Mouse (Mus musculus): Measurements from ENCODE around the gene Smad9. TPM values are rescaled to one million over a fixed set of nuclear protein-coding genes. Genes with fewer than 3 reads are reported as not detected.
A peak's percentile ranks its signal among the peaks of the same experiment; 100 is the strongest.

Gene Smad9
- polyA plus RNA-seq (2014; fragmentation: Nextera tagmentation; extraction: Ambion mirVana): 0.37 and 0.52 TPM in 2 replicates

DNA sequence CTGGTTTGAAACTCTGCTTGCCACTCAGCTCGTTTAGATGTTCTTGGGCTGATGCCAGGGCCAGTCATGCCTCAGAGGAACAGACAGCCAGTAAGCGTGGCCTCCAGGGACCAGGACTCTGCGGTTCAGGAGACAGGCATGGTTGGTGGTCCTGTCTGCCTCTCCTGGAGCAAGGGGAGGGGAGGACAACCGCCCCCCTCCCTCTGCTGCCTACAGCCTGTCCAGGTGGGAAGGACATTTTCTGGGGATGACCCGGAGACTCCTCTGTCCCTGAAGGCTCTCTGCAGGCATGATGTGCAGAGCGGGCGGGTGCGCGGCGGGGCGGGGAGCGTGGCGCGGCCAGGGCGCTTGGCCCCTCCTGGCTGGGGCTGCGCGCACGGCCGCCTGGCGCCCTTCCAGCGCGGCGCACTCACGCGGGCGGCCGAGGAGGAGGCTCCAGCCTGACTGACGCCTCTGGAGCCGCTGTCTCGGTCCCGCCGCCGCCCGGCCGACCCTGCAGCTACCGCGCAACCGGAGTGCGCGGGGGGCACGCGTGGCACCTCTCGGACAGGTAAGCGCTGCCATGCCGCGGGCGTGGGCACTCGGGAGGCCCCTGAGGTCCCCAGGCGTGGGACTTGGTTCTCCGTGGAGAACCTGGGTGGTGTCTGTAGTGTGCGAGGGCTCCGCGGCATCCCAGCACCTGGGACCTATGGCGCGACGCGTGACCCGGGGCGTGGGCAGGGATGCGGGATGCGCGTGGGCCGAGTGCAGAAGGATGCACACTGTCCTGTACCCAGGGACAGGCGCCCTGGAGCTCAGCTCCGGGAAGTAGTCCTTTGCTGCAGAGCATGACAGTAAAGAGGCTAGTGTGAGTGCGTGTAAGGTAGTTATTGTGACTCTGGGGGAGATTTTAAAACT lies at the start of gene Smad9:
Gene Smad9, plus strand, starts transcription at position 438 of the 897 bp plus-strand sequence.
- Histone ChIP-seq H3K36me3 (ENCODE audit: control insufficient read depth, insufficient read depth, low read length) (peaks cover 2% of the 10 kb centered on the region; the same call in 1 of the 2 replicates), H3K4me2 (ENCODE audit: low read depth, severe bottlenecking) (peak within 1 kb of the TSS; percentile 98), H3K27me3 (ENCODE audit: control insufficient read depth, insufficient read depth, low read length) (no peaks in the 10 kb centered on the region), H3K9ac (ENCODE audit: low read length) (peak within 1 kb of the TSS; percentile 63), H3K9me3 (ENCODE audit: control insufficient read depth, low read length) (no peaks in the 10 kb centered on the region), H3K4me1 (ENCODE audit: control insufficient read depth, insufficient read depth, low read length) (0 out of 2 replicates have a peak, but pooled peaks cover 4% of the 10 kb centered on the region), H3K4me3 (ENCODE audit: low read depth, low read length) (peak within 1 kb of the TSS; percentile 59), H3K27ac (replicated peaks; ENCODE audit: low read depth, low read length) (no peak within 1 kb of the TSS)
- DNase-seq (ENCODE audit: low spot score): peak; percentile 65
- peak; percentile 80 for ATAC-seq (ENCODE audit: insufficient number of reproducible peaks, low FRiP score, low TSS enrichment, low read depth)
- under 1% methylated on average over 52 of the region's 66 CpGs for WGBS

DNA sequence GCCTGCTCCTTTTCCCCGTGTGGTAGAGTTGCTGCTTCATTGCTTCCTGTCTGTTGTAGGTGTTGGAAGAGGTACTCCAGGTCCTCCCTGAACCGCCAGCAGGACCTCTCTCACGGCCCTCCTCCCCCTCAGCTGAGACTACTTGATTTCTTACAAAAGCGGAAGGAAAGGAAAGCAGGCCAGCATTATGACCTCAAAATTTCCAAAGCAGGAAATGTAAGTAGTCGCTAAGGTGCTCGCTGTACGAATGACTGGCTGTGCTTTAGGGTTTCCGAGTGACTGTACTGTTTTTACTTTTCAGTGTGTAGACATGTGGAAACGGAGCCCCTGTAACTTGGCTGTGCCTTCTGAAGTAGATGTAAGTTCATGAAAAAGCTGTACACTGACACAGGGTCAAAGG lies 46.4 kb upstream of the Smad9 start:
- no peaks in the 10 kb centered on the region for H3K27me3 ChIP-seq (ENCODE audit: control insufficient read depth, insufficient read depth, low read length)
- no peak overlapping the region for H3K4me3 ChIP-seq (ENCODE audit: low read depth, low read length)
- ATAC-seq (ENCODE audit: insufficient number of reproducible peaks, low FRiP score, low TSS enrichment, low read depth) (no peak), DNase-seq (ENCODE audit: low spot score) (no peak)
- H3K27ac ChIP-seq (replicated peaks; ENCODE audit: low read depth, low read length): no peak overlapping the region
- H3K9ac ChIP-seq (ENCODE audit: low read length): no peak overlapping the region
- H3K9me3 ChIP-seq (ENCODE audit: control insufficient read depth, low read length): no peaks in the 10 kb centered on the region
- peaks cover 14% of the 10 kb centered on the region for H3K36me3 ChIP-seq (ENCODE audit: control insufficient read depth, insufficient read depth, low read length)
- no peak overlapping the region for H3K4me2 ChIP-seq (ENCODE audit: low read depth, severe bottlenecking)
- no peaks in the 10 kb centered on the region for H3K4me1 ChIP-seq (ENCODE audit: control insufficient read depth, insufficient read depth, low read length)
- 82% methylated on average over 9 of the region's 9 CpGs for WGBS

- Histone ChIP-seq H3K27me3 (ENCODE audit: control insufficient read depth, insufficient read depth, low read length) (no peaks in the 10 kb centered on the region), H3K4me1 (ENCODE audit: control insufficient read depth, insufficient read depth, low read length) (no peaks in the 10 kb centered on the region), H3K36me3 (ENCODE audit: control insufficient read depth, insufficient read depth, low read length) (peaks cover 23% of the 10 kb centered on the region), H3K9ac (ENCODE audit: low read length) (no peak within 1 kb of the TSS), H3K9me3 (ENCODE audit: control insufficient read depth, low read length) (no peaks in the 10 kb centered on the region), H3K4me3 (ENCODE audit: low read depth, low read length) (no peak within 1 kb of the TSS), H3K4me2 (ENCODE audit: low read depth, severe bottlenecking) (no peak within 1 kb of the TSS), H3K27ac (replicated peaks; ENCODE audit: low read depth, low read length) (no peak within 1 kb of the TSS)
- ATAC-seq (ENCODE audit: insufficient number of reproducible peaks, low FRiP score, low TSS enrichment, low read depth) (no peak), DNase-seq (ENCODE audit: low spot score) (no peak)
- WGBS: 92% methylated on average over 6 of the region's 6 CpGs
Measured at GRCm38 (mm10) chr3:54714253-54714652, 41.1 kb upstream of the Smad9 start, which contains the start of gene Gm21958. Gm21958 (minus strand) TSS chr3:54714353.

DNA sequence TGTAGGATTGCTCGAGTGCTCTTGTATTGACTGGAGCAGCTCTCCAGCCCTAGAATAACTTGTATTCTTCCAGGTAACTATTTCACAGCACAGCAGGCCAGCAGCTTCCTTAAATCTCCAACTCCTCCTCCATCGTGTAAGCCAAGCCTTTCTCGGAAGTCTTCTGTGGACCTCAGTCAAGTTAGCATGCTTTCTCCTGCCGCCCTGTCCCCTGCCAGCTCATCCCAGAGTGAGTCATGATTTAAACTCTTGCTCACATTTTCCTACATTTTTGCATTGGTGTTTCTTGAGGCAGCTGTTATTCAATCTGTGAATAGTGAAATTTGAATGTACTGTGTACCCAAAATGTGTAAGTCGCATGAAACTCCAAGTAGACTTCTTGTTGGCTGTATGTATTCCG lies 39.9 kb upstream of the Smad9 start:
- H3K27ac ChIP-seq (replicated peaks; ENCODE audit: low read depth, low read length): no peak overlapping the region
- ATAC-seq (ENCODE audit: insufficient number of reproducible peaks, low FRiP score, low TSS enrichment, low read depth) (no peak), DNase-seq (ENCODE audit: low spot score) (no peak)
- H3K9me3 ChIP-seq (ENCODE audit: control insufficient read depth, low read length): no peaks in the 10 kb centered on the region
- H3K36me3 ChIP-seq (ENCODE audit: control insufficient read depth, insufficient read depth, low read length): peaks cover 23% of the 10 kb centered on the region
- no peak overlapping the region for H3K4me3 ChIP-seq (ENCODE audit: low read depth, low read length)
- no peak overlapping the region for H3K9ac ChIP-seq (ENCODE audit: low read length)
- no peaks in the 10 kb centered on the region for H3K27me3 ChIP-seq (ENCODE audit: control insufficient read depth, insufficient read depth, low read length)
- H3K4me2 ChIP-seq (ENCODE audit: low read depth, severe bottlenecking): no peak overlapping the region
- 94% methylated on average over 6 of the region's 6 CpGs for WGBS
- H3K4me1 ChIP-seq (ENCODE audit: control insufficient read depth, insufficient read depth, low read length): no peaks in the 10 kb centered on the region

DNA sequence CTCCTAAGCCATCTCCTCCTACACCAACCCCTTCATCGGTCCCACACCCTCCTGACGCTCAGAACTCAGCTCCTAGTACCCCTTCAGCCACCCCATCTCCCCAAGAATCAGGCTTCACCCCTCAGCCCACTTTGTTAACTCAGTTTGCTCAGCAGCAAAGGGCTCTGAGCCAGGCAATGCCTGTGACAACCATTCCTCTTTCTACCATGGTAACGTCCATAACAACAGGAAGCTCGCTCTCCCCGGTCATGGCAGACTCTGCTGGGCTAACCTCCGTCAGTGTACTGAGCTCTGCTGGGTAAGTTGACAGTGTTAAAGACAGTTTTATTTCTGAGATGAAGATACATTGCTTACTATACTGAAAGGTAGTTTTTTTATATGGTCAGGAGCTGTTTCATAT lies 38.0 kb upstream of the Smad9 start:
- Histone ChIP-seq H3K9me3 (ENCODE audit: control insufficient read depth, low read length) (no peaks in the 10 kb centered on the region), H3K4me3 (ENCODE audit: low read depth, low read length) (no peak overlapping the region), H3K4me1 (ENCODE audit: control insufficient read depth, insufficient read depth, low read length) (no peaks in the 10 kb centered on the region), H3K27ac (replicated peaks; ENCODE audit: low read depth, low read length) (no peak overlapping the region), H3K27me3 (ENCODE audit: control insufficient read depth, insufficient read depth, low read length) (no peaks in the 10 kb centered on the region), H3K36me3 (ENCODE audit: control insufficient read depth, insufficient read depth, low read length) (peaks cover 21% of the 10 kb centered on the region), H3K9ac (ENCODE audit: low read length) (no peak overlapping the region), H3K4me2 (ENCODE audit: low read depth, severe bottlenecking) (no peak overlapping the region)
- DNase-seq (ENCODE audit: low spot score) (no peak), ATAC-seq (ENCODE audit: insufficient number of reproducible peaks, low FRiP score, low TSS enrichment, low read depth) (no peak)
- WGBS: 88% methylated on average over 6 of the region's 6 CpGs

GRCm38 (mm10) chr3:54718947-54719346 lies 36.4 kb upstream of the Smad9 start:
- H3K4me2 ChIP-seq (ENCODE audit: low read depth, severe bottlenecking): no peak overlapping the region
- H3K9me3 ChIP-seq (ENCODE audit: control insufficient read depth, low read length): no peaks in the 10 kb centered on the region
- H3K4me3 ChIP-seq (ENCODE audit: low read depth, low read length): no peak overlapping the region
- peaks cover 19% of the 10 kb centered on the region for H3K36me3 ChIP-seq (ENCODE audit: control insufficient read depth, insufficient read depth, low read length)
- no peaks in the 10 kb centered on the region for H3K27me3 ChIP-seq (ENCODE audit: control insufficient read depth, insufficient read depth, low read length)
- ATAC-seq (ENCODE audit: insufficient number of reproducible peaks, low FRiP score, low TSS enrichment, low read depth): no peak
- no peak overlapping the region for H3K9ac ChIP-seq (ENCODE audit: low read length)
- H3K27ac ChIP-seq (replicated peaks; ENCODE audit: low read depth, low read length): no peak overlapping the region
- DNase-seq (ENCODE audit: low spot score): no peak
- WGBS: 66% methylated on average over 3 of the region's 3 CpGs
- no peaks in the 10 kb centered on the region for H3K4me1 ChIP-seq (ENCODE audit: control insufficient read depth, insufficient read depth, low read length)

GRCm38 (mm10) chr3:54723741-54724500 lies 31.5 kb upstream of the Smad9 start:
- WGBS: 92% methylated on average over 10 of the region's 10 CpGs
- Histone ChIP-seq H3K4me3 (ENCODE audit: low read depth, low read length) (no peak overlapping the region), H3K27me3 (ENCODE audit: control insufficient read depth, insufficient read depth, low read length) (no peaks in the 10 kb centered on the region), H3K9ac (ENCODE audit: low read length) (no peak overlapping the region), H3K4me1 (ENCODE audit: control insufficient read depth, insufficient read depth, low read length) (no peaks in the 10 kb centered on the region), H3K36me3 (ENCODE audit: control insufficient read depth, insufficient read depth, low read length) (peaks cover 1% of the 10 kb centered on the region; the same call in 1 of the 2 replicates), H3K9me3 (ENCODE audit: control insufficient read depth, low read length) (no peaks in the 10 kb centered on the region), H3K4me2 (ENCODE audit: low read depth, severe bottlenecking) (no peak overlapping the region), H3K27ac (replicated peaks; ENCODE audit: low read depth, low read length) (no peak overlapping the region)
- DNase-seq (ENCODE audit: low spot score) (no peak), ATAC-seq (ENCODE audit: insufficient number of reproducible peaks, low FRiP score, low TSS enrichment, low read depth) (no peak)

- peaks cover 9% of the 10 kb centered on the region for H3K36me3 ChIP-seq (ENCODE audit: control insufficient read depth, insufficient read depth, low read length)
- H3K4me1 ChIP-seq (ENCODE audit: control insufficient read depth, insufficient read depth, low read length): no peaks in the 10 kb centered on the region
- H3K4me3 ChIP-seq (ENCODE audit: low read depth, low read length): no peak overlapping the region
- DNase-seq (ENCODE audit: low spot score) (no peak), ATAC-seq (ENCODE audit: insufficient number of reproducible peaks, low FRiP score, low TSS enrichment, low read depth) (no peak)
- H3K9ac ChIP-seq (ENCODE audit: low read length): no peak overlapping the region
- H3K27me3 ChIP-seq (ENCODE audit: control insufficient read depth, insufficient read depth, low read length): no peaks in the 10 kb centered on the region
- WGBS: 83% methylated on average over 2 of the region's 2 CpGs
- no peak overlapping the region for H3K4me2 ChIP-seq (ENCODE audit: low read depth, severe bottlenecking)
- H3K9me3 ChIP-seq (ENCODE audit: control insufficient read depth, low read length): no peaks in the 10 kb centered on the region
- no peak overlapping the region for H3K27ac ChIP-seq (replicated peaks; ENCODE audit: low read depth, low read length)
Measured at GRCm38 (mm10) chr3:54725344-54725743, 30.0 kb upstream of the Smad9 start.

Data from limb, embryonic 11.5 days (tissue).